Mouse (Mus musculus): ENCODE results near the gene Cask. TPM values are rescaled to one million over a fixed set of nuclear protein-coding genes. Genes with fewer than 3 reads are reported as not detected.

The Cask gene
- total RNA-seq, 2 experiments from 2014 or later: 9.0 to 15.0 TPM

GRCm38 (mm10) chrX:13720296-13720829 is 130.8 kb downstream of the Cask start:
- DNase-seq: no peak

- DNase-seq: no peak
Measured at GRCm38 (mm10) chrX:13718283-13718682, 132.9 kb downstream of the Cask start.

GRCm38 (mm10) chrX:13716796-13717569 is 134.2 kb downstream of the Cask start:
- no peak for DNase-seq

GRCm38 (mm10) chrX:13710174-13710573 is 141.0 kb downstream of the Cask start:
- peak; percentile 9 for DNase-seq

GRCm38 (mm10) chrX:13705051-13705450 is 146.1 kb downstream of the Cask start:
- DNase-seq: no peak

- no peak for DNase-seq
Measured at GRCm38 (mm10) chrX:13700681-13701080, 150.5 kb downstream of the Cask start.

- DNase-seq: no peak
Measured at GRCm38 (mm10) chrX:13691865-13692264, 159.3 kb downstream of the Cask start.

GRCm38 (mm10) chrX:13688356-13688755 is 162.8 kb downstream of the Cask start:
- DNase-seq: no peak

GRCm38 (mm10) chrX:13686589-13686988 is 164.6 kb downstream of the Cask start:
- DNase-seq: no peak

- DNase-seq: no peak
Measured at GRCm38 (mm10) chrX:13681748-13682147, 169.4 kb downstream of the Cask start.

GRCm38 (mm10) chrX:13673001-13673400 is 178.2 kb downstream of the Cask start:
- DNase-seq: no peak

GRCm38 (mm10) chrX:13670342-13670741 is 180.8 kb downstream of the Cask start:
- DNase-seq: no peak

- DNase-seq: no peak
Measured at GRCm38 (mm10) chrX:13668867-13669266, 182.3 kb downstream of the Cask start.

GRCm38 (mm10) chrX:13661063-13661462 is 190.1 kb downstream of the Cask start, which contains the start of gene Gpr82:
TSS of gene Gpr82 (plus strand) at chrX:13661363.
- DNase-seq: no peak

- no peak for DNase-seq
Measured at GRCm38 (mm10) chrX:13659201-13659890, 191.8 kb downstream of the Cask start.

- no peak for DNase-seq
Measured at GRCm38 (mm10) chrX:13658616-13659140, 192.5 kb downstream of the Cask start.

GRCm38 (mm10) chrX:13656721-13657120 is 194.4 kb downstream of the Cask start:
- no peak for DNase-seq

GRCm38 (mm10) chrX:13655906-13656305 is 195.3 kb downstream of the Cask start:
- no peak for DNase-seq

- DNase-seq: no peak
Measured at GRCm38 (mm10) chrX:13655005-13655421, 196.2 kb downstream of the Cask start.

- DNase-seq: no peak
Measured at GRCm38 (mm10) chrX:13652291-13652690, 198.9 kb downstream of the Cask start.

- DNase-seq: no peak
Measured at GRCm38 (mm10) chrX:13651889-13652288, 199.3 kb downstream of the Cask start.

- DNase-seq: no peak
Measured at GRCm38 (mm10) chrX:13638894-13639293, 212.3 kb downstream of the Cask start.

GRCm38 (mm10) chrX:13636398-13636797 is 214.8 kb downstream of the Cask start:
- DNase-seq: no peak
